Mouse (Mus musculus): Measurements from ENCODE around the gene Polr2h.
A peak's percentile ranks its signal among the peaks of the same experiment; 100 is the strongest.

The Polr2h gene

GRCm38 (mm10) chr16:20722736-20723135, 5.3 kb downstream of the Polr2h start:
- DNase-seq (ENCODE audit: low read depth, low spot score) = no peak

GRCm38 (mm10) chr16:20723247-20723646, 5.8 kb downstream of the Polr2h start:
- DNase-seq (ENCODE audit: low read depth, low spot score) = no peak

GRCm38 (mm10) chr16:20724338-20724748, 6.9 kb downstream of the Polr2h start:
- DNase-seq (ENCODE audit: low read depth, low spot score) = no peak

- DNase-seq (ENCODE audit: low read depth, low spot score) = no peak
Observed at GRCm38 (mm10) chr16:20725321-20725720, 7.9 kb downstream of the Polr2h start.

- DNase-seq (ENCODE audit: low read depth, low spot score) = no peak
Observed at GRCm38 (mm10) chr16:20725750-20726149, 8.3 kb downstream of the Polr2h start.

GRCm38 (mm10) chr16:20726384-20726783, 8.9 kb downstream of the Polr2h start:
- DNase-seq (ENCODE audit: low read depth, low spot score) = no peak

- no peak for DNase-seq (ENCODE audit: low read depth, low spot score)
Observed at GRCm38 (mm10) chr16:20730293-20730711, 12.8 kb downstream of the Polr2h start.

- DNase-seq (ENCODE audit: low read depth, low spot score) = no peak
Observed at GRCm38 (mm10) chr16:20731688-20732087, 14.2 kb downstream of the Polr2h start.

- DNase-seq (ENCODE audit: low read depth, low spot score) = no peak
Observed at GRCm38 (mm10) chr16:20732251-20732924, 14.9 kb downstream of the Polr2h start.

- DNase-seq (ENCODE audit: low read depth, low spot score) = no peak
Observed at GRCm38 (mm10) chr16:20732925-20733730, 15.7 kb downstream of the Polr2h start, which contains the start of gene Chrd. Gene Chrd (plus strand): TSS chr16:20733127.

GRCm38 (mm10) chr16:20733731-20734730, 16.6 kb downstream of the Polr2h start, which contains the start of gene Thpo:
Gene Thpo (minus strand): TSS chr16:20734511.
- no peak for DNase-seq (ENCODE audit: low read depth, low spot score)

GRCm38 (mm10) chr16:20735651-20736050, 18.2 kb downstream of the Polr2h start:
- no peak for DNase-seq (ENCODE audit: low read depth, low spot score)

- no peak for DNase-seq (ENCODE audit: low read depth, low spot score)
Observed at GRCm38 (mm10) chr16:20736168-20736567, 18.7 kb downstream of the Polr2h start.

GRCm38 (mm10) chr16:20736823-20737222, 19.4 kb downstream of the Polr2h start:
- no peak for DNase-seq (ENCODE audit: low read depth, low spot score)

- DNase-seq (ENCODE audit: low read depth, low spot score) = no peak
Observed at GRCm38 (mm10) chr16:20739845-20740244, 22.4 kb downstream of the Polr2h start.

GRCm38 (mm10) chr16:20746641-20747040, 29.2 kb downstream of the Polr2h start:
- DNase-seq (ENCODE audit: low read depth, low spot score) = no peak

- DNase-seq (ENCODE audit: low read depth, low spot score) = no peak
Observed at GRCm38 (mm10) chr16:20750518-20750917, 33.1 kb downstream of the Polr2h start.

GRCm38 (mm10) chr16:20756052-20756451, 38.6 kb downstream of the Polr2h start:
- DNase-seq (ENCODE audit: low read depth, low spot score) = no peak

GRCm38 (mm10) chr16:20757385-20757784, 39.9 kb downstream of the Polr2h start:
- no peak for DNase-seq (ENCODE audit: low read depth, low spot score)

GRCm38 (mm10) chr16:20761681-20762080, 44.2 kb downstream of the Polr2h start:
- DNase-seq (ENCODE audit: low read depth, low spot score) = peak; percentile 9

GRCm38 (mm10) chr16:20765244-20765643, 47.8 kb downstream of the Polr2h start:
- DNase-seq (ENCODE audit: low read depth, low spot score) = peak; percentile 8
